Mouse (Mus musculus): ENCODE data around the gene Arhgap27. TPM values are rescaled to one million over a fixed set of nuclear protein-coding genes. Genes with fewer than 3 reads are reported as not detected.

Gene Arhgap27
- total and polyA plus RNA-seq, 3 experiments: 11.8 to 30.9 (median 26.1) TPM

GRCm38 (mm10) chr11:103343881-103344280, 19.6 kb downstream of the Arhgap27 start:
- H3K27ac ChIP-seq (ENCODE audit: insufficient read depth, low read depth): peak overlapping the region; percentile 61; the same call in 1 of the 2 replicates
- peak overlapping the region; percentile 61 to 78 (median 64) for H3K4me3 ChIP-seq (replicated peaks in 1 of 3; ENCODE audit: low read depth in 2 of 3, low read length in 2 of 3, poor library complexity in 1 of 3)
- peak overlapping the region; percentile 85 for H3K4me2 ChIP-seq (ENCODE audit: insufficient read depth, low read depth, poor library complexity, severe bottlenecking)
- TF ChIP-seq GABPA (IDR thresholded peaks at IDR 0.05; ENCODE audit: insufficient replicate concordance, low read depth, low read length): no peak
- 0 out of 2 replicates have a peak, but pooled peaks have one; percentile 33 for TF ChIP-seq MAZ (IDR thresholded peaks at IDR 0.05; ENCODE audit: low read depth, low read length)
- peak; percentile 49; the same call in 1 of the 2 replicates for TF ChIP-seq ETS1 (conservative IDR thresholded peaks at IDR 0.05; ENCODE audit: low read depth, low read length)
- TF ChIP-seq TBP (conservative IDR thresholded peaks at IDR 0.05; ENCODE audit: low read depth, low read length): no peak
- no peak for TF ChIP-seq NRF1 (IDR thresholded peaks at IDR 0.05; ENCODE audit: low read depth, low read length)
- no peak for TF ChIP-seq RCOR1 (conservative IDR thresholded peaks at IDR 0.05; ENCODE audit: low read depth, low read length)
- peak; percentile 27; the same call in 1 of the 2 replicates for TF ChIP-seq EP300 (IDR thresholded peaks at IDR 0.05; ENCODE audit: low read length)
- peak; percentile 27; the same call in 1 of the 2 replicates for TF ChIP-seq TCF12 (IDR thresholded peaks at IDR 0.05; ENCODE audit: low read depth, low read length)
- TF ChIP-seq BHLHE40 (IDR thresholded peaks at IDR 0.05; ENCODE audit: low read depth, low read length): peak; percentile 14; the same call in 1 of the 2 replicates
- TF ChIP-seq POLR2AphosphoS2 (IDR thresholded peaks at IDR 0.05; ENCODE audit: low read depth, low read length): no peak
- TF ChIP-seq MEF2A (IDR thresholded peaks at IDR 0.05; ENCODE audit: borderline replicate concordance, low read depth, low read length): peak; percentile 94
- H3K9me3 ChIP-seq (replicated peaks; ENCODE audit: low read length): peaks cover 6% of the 10 kb centered on the region
- peak overlapping the region; percentile 72 for H3K9ac ChIP-seq (ENCODE audit: insufficient read depth, low read depth)
- peak; percentile 61 for DNase-seq (ENCODE audit: extremely low read depth)
- H3K4me1 ChIP-seq (ENCODE audit: control insufficient read depth in 1 of 2, insufficient read depth in 2 of 2): peaks cover 34 to 72% of the 10 kb centered on the region in 2 experiments
- in situ Hi-C loops (cut with MboI; ENCODE audit: low pct_ligation_motif_present, low pct_unique_long_range_greater_than_20kb, low sequenced_read_pairs) (loop anchor here (5.0 kb wide), 1 partner anchor 213 kb away; no protein-coding TSS in a partner anchor), dilution Hi-C loops (cut with MboI; ENCODE audit: extremely low pct_ligation_motif_present, extremely low pct_unique_long_range_greater_than_20kb, low sequenced_read_pairs) (no loop called here)
- H3K27me3 ChIP-seq (replicated peaks): no peaks in the 10 kb centered on the region
- peaks cover 38 to 64% of the 10 kb centered on the region in 2 experiments for H3K36me3 ChIP-seq (replicated peaks in 1 of 2; ENCODE audit: control insufficient read depth in 1 of 2, insufficient read depth in 1 of 2, low read length in 1 of 2)
- peaks cover 13% of the 10 kb centered on the region for H3K79me2 ChIP-seq (replicated peaks; ENCODE audit: control insufficient read depth, extremely low read depth, insufficient read depth, poor library complexity, severe bottlenecking)

DNA sequence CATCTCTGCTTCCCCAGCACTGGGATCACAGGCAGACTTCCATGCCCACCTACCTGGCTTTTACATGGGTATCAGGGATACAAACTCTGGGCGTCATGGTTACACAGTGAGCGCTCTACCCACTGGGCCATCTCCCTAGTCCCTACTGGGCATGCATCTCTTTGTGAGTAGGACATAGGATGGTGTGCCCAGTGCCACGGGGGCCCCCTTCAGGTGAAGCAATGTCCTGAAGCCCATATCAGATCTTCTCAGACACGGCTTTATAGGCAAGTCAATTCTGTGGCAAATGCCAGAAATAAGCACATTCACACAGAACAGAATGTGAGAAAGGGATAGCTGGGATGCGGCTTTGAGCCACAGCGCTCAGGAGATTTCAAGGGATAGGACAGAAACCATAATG, 20.4 kb downstream of the Arhgap27 start:
- no peak for DNase-seq (ENCODE audit: extremely low read depth)
- Histone ChIP-seq H3K9ac (ENCODE audit: insufficient read depth, low read depth) (peak overlapping the region; percentile 72; the same call in 1 of the 2 replicates), H3K4me3 (replicated peaks in 1 of 3; ENCODE audit: low read depth in 2 of 3, low read length in 2 of 3, poor library complexity in 1 of 3) (peak overlapping the region; percentile 61 to 78 (median 64)), H3K4me2 (ENCODE audit: insufficient read depth, low read depth, poor library complexity, severe bottlenecking) (peak overlapping the region; percentile 85; the same call in 1 of the 2 replicates), H3K9me3 (replicated peaks; ENCODE audit: low read length) (peaks cover 3% of the 10 kb centered on the region), H3K27me3 (replicated peaks) (no peaks in the 10 kb centered on the region), H3K36me3 (replicated peaks in 1 of 2; ENCODE audit: control insufficient read depth in 1 of 2, insufficient read depth in 1 of 2, low read length in 1 of 2) (peaks cover 38 to 64% of the 10 kb centered on the region in 2 experiments), H3K4me1 (ENCODE audit: control insufficient read depth in 1 of 2, insufficient read depth in 2 of 2) (peaks cover 34 to 81% of the 10 kb centered on the region in 2 experiments), H3K79me2 (replicated peaks; ENCODE audit: control insufficient read depth, extremely low read depth, insufficient read depth, poor library complexity, severe bottlenecking) (peaks cover 13% of the 10 kb centered on the region), H3K27ac (ENCODE audit: insufficient read depth, low read depth) (peak overlapping the region; percentile 39; the same call in 1 of the 2 replicates)
- dilution Hi-C loops (cut with MboI; ENCODE audit: extremely low pct_ligation_motif_present, extremely low pct_unique_long_range_greater_than_20kb, low sequenced_read_pairs) (no loop called here), in situ Hi-C loops (cut with MboI; ENCODE audit: low pct_ligation_motif_present, low pct_unique_long_range_greater_than_20kb, low sequenced_read_pairs) (loop anchor here (5.0 kb wide), 1 partner anchor 214 kb away; no protein-coding TSS in a partner anchor)
- TF ChIP-seq TBP (conservative IDR thresholded peaks at IDR 0.05; ENCODE audit: low read depth, low read length) (no peak), ZKSCAN1 (IDR thresholded peaks at IDR 0.05; ENCODE audit: borderline replicate concordance, low read depth, low read length) (no peak), MXI1 (IDR thresholded peaks at IDR 0.05; ENCODE audit: low read depth, low read length) (0 out of 2 replicates have a peak, but pooled peaks have one; percentile 34), CHD1 (IDR thresholded peaks at IDR 0.05; ENCODE audit: low read depth, low read length) (no peak), SMC3 (IDR thresholded peaks at IDR 0.05; ENCODE audit: low read depth, low read length) (peak; percentile 27), CTCF (conservative IDR thresholded peaks at IDR 0.05 in 1 of 2, IDR thresholded peaks at IDR 0.05 in 1 of 2; ENCODE audit: low read depth in 2 of 2, low read length in 2 of 2) (peak in 1 of 2 experiments; percentile 51; a peak in 2 of 4 replicates), MAFK (IDR thresholded peaks at IDR 0.05; ENCODE audit: insufficient replicate concordance, low read length) (no peak), NELFE (IDR thresholded peaks at IDR 0.05; ENCODE audit: low read depth, low read length) (peak; percentile 31; the same call in 1 of the 2 replicates), USF2 (conservative IDR thresholded peaks at IDR 0.05; ENCODE audit: low read depth, low read length) (no peak), HCFC1 (IDR thresholded peaks at IDR 0.05; ENCODE audit: low read depth, low read length) (no peak), EP300 (IDR thresholded peaks at IDR 0.05; ENCODE audit: low read length) (no peak), SIN3A (IDR thresholded peaks at IDR 0.05; ENCODE audit: low read length) (0 out of 2 replicates have a peak, but pooled peaks have one; percentile 29), ZMIZ1 (IDR thresholded peaks at IDR 0.05; ENCODE audit: low read depth, low read length) (no peak), RCOR1 (conservative IDR thresholded peaks at IDR 0.05; ENCODE audit: low read depth, low read length) (no peak), RAD21 (IDR thresholded peaks at IDR 0.05; ENCODE audit: low read depth, low read length) (no peak; the same call in none of the 2 replicates)
